Mouse (Mus musculus) heart, embryonic 15.5 days (tissue): ENCODE data around the gene Nup62. TPM values are rescaled to one million over a fixed set of nuclear protein-coding genes. Genes with fewer than 3 reads are reported as not detected.
"Not testable (repeated sequence)": the region's sequence is repeated elsewhere in the genome, so short reads cannot be mapped to it uniquely, and the experiment has no call there.

Experiments
- ATAC-seq: fragments of 200-750 bp; cut with Nextera tagmentation; replicated peaks from 2 replicates; pipeline ENCODE4 v1.8.0; 2017; ENCODE audit warnings: low read depth, moderate TSS enrichment; ENCODE audit not compliant: insufficient number of reproducible peaks, insufficient read depth, low FRiP score
- H3K27ac ChIP-seq: fragments of 300-500 bp; sonication (generic); 2 replicates; pipeline ENCODE4 v1.5.1; 2015; ENCODE audit warnings: mild to moderate bottlenecking, inconsistent platforms
- H3K27me3 ChIP-seq: fragments of 300-500 bp; sonication (generic); 2 replicates; pipeline ENCODE4 v1.6.1; 2015; ENCODE audit warnings: inconsistent platforms
- H3K36me3 ChIP-seq: fragments of 300-500 bp; sonication (generic); 2 replicates; pipeline ENCODE4 v1.6.1; 2015; ENCODE audit warnings: mild to moderate bottlenecking, inconsistent platforms
- H3K4me1 ChIP-seq: fragments of 300-500 bp; sonication (generic); replicated peaks from 2 replicates; pipeline ENCODE4 v1.6.1; 2015; ENCODE audit warnings: inconsistent platforms
- H3K4me2 ChIP-seq: fragments of 300-500 bp; sonication (generic); 2 replicates; pipeline ENCODE4 v1.6.1; 2015; ENCODE audit warnings: inconsistent platforms, mild to moderate bottlenecking, moderate library complexity
- H3K4me3 ChIP-seq: fragments of 300-500 bp; sonication (generic); 2 replicates; pipeline ENCODE4 v1.5.1; 2015; ENCODE audit warnings: mild to moderate bottlenecking, inconsistent platforms
- H3K9ac ChIP-seq: fragments of 300-500 bp; sonication (generic); 2 replicates; pipeline ENCODE4 v1.6.1; 2015; ENCODE audit warnings: mild to moderate bottlenecking, inconsistent platforms
- H3K9me3 ChIP-seq: fragments of 300-500 bp; sonication (generic); replicated peaks from 2 replicates; pipeline ENCODE4 v1.6.1; 2016; ENCODE audit warnings: inconsistent platforms
- WGBS: fragments of 180-500 bp; shearing (Covaris S2); methylation state at CpG from one replicate; pipeline ENCODE4 v1.1.7; 2015; ENCODE audit warnings: mixed read lengths; 5-methylcytosine and 5-hydroxymethylcytosine counted together
- microRNA counts: library from miRNA; unstranded; fragments of <30 nt; microRNA quantifications from one replicate; lab custom pipeline; 2016
- microRNA-seq: library from miRNA; unstranded; fragments of <30 nt; microRNA quantifications from one replicate; pipeline ENCODE4, GENCODE M21; 2016
- polyA plus RNA-seq: library from polyadenylated mRNA; unstranded; fragments of >200 nt; fragmentation: Nextera tagmentation; extraction: Ambion mirVana; gene quantifications from 2 replicates; pipeline ENCODE4 v1.2.1, GENCODE M21; 2015

The Nup62 gene
- polyA plus RNA-seq, 1 experiment from 2014 or later = 57.2 TPM

DNA sequence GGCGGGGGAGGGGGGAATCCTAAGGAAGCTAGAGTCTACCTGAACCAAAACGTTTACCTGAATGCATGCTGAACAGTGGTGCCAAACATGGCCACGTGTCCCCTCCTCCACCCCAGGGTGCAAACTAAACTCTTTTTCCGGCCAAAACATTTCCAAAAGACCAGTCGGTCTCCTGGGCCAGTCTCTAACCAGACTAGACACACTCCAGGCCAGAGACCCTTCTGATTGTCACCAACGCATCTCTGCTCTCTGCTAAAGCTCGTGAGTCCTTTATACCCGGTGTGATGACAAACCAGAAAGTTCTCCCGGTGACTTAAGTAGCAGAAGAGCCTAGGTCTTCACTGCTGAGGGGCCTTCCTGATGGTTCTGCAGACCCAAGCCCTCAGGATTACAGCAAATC, 51.9 kb downstream of the Nup62 start:
- Histone ChIP-seq H3K4me1 (peaks cover 72% of the 10 kb centered on the region), H3K27me3 (no peaks in the 10 kb centered on the region), H3K9ac (peak overlapping the region; percentile 100), H3K36me3 (peaks cover 24% of the 10 kb centered on the region), H3K9me3 (no peaks in the 10 kb centered on the region), H3K4me3 (peak overlapping the region; percentile 97), H3K4me2 (peak overlapping the region; percentile 87), H3K27ac (peak overlapping the region; percentile 100)
- ATAC-seq = no peak
- WGBS = 35% methylated on average over 9 of the region's 9 CpGs

DNA sequence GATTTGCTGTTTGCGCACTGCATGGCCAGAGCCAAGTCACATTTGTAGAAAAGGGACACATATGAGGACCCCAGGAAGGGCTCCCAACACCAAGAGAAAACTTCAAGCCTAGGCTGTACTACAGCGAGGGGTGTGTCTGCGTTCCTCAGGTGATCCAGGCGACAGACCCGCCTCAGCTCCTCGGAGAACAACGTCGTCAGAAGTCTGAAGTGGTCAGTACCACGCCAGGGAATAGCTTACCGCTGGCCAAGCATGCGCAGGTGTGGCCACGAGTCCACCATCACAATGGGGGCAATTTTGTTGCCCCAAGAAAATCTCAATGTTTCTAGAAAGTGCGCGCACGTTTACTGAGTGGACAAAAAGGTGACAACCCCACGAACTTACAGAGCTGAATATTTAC, 52.6 kb downstream of the Nup62 start:
- Histone ChIP-seq H3K4me2 (peak overlapping the region; percentile 87), H3K27ac (peak overlapping the region; percentile 100), H3K9me3 (no peaks in the 10 kb centered on the region), H3K36me3 (peaks cover 18% of the 10 kb centered on the region), H3K4me1 (peaks cover 76% of the 10 kb centered on the region), H3K27me3 (no peaks in the 10 kb centered on the region), H3K4me3 (peak overlapping the region; percentile 97), H3K9ac (peak overlapping the region; percentile 100)
- no peak for ATAC-seq
- 8% methylated on average over 16 of the region's 16 CpGs for WGBS

DNA sequence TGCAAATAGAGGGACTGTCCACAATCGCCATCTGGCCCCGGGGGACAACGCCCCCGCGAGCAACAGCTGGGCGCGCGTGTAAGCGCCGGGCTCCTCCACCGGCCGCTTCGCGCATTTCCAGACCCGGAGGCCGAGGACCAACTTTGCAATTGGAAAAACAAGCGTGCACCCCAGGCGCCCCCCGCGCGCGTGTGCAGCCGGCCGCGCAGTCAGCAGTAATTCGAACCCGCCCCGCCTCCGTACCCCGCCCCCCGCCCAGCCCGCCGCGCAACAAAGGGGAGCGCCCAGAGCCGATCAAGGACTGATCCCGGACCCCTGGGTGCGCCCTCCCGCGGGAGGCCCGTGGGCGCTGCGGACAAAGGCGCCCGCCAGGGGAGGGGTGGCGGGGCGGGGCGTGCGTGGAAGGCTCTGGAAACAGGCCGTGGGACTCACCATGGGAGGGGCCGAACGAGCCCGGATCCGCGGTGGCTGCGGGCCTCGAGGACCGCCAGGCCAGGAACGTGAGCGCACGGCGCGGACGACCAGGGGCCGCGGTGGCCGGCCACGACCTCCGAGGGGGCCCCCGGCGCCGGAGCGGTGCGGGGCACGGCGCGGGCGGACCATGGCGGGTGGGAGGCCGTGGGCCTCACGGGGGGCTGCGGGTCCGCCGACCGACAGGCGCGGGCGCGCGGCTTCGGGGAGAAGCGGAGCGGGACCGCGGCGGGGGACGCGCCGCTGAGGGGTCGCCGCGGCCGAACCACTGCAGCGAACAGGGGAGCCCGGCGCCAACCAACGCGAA, 53.2 kb downstream of the Nup62 start:
- peak overlapping the region; percentile 100 for H3K9ac ChIP-seq
- H3K4me2 ChIP-seq = peak overlapping the region; percentile 87
- H3K4me3 ChIP-seq = peak overlapping the region; percentile 97
- peaks cover 11% of the 10 kb centered on the region for H3K36me3 ChIP-seq
- under 1% methylated on average over 97 of the region's 108 CpGs for WGBS
- peak; percentile 61 for ATAC-seq
- no peaks in the 10 kb centered on the region for H3K9me3 ChIP-seq
- H3K4me1 ChIP-seq = peaks cover 71% of the 10 kb centered on the region
- H3K27me3 ChIP-seq = no peaks in the 10 kb centered on the region
- H3K27ac ChIP-seq = peak overlapping the region; percentile 100

DNA sequence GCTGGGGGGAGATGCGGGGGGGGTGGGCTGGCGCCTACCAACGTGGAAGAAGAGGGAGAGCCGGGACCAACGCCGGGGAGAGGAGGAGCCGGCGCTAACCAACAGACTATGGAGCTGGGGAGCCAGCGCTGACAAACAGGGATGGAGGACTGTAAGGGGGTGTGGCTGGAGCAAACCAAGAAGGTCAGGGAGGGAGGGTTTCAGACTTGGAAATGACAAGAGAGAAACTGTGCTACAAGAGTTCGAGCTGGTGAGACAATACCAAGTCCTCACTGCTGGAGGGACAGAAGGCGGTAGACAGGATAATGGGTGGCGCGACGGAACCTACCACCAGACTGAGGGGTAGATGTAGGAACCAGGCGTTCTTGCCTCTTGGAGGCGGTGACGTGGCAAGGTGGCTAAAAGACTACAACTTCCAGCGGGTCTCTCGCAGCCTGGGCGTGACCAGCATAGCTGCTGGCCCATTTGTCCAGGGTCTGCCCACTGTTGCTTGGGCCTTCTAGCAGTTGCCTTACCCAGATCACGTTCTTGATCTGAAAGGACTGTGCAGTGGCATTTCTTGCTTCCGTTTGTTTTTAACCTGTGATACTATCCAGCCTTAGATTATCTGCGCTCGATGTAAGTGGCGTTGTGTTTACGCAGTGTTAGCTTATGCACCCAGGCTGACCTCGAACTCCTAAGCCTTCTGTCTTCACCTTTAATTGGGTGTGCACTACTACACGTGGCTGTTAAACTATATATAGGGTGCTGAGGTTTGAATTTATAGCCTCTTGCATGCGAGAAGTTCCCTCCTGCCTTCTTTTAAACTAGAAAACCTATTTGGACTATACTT, 54.0 kb downstream of the Nup62 start, which contains the start of gene Ptov1:
Gene Ptov1, minus strand, starts transcription at position 92 of the 832 bp plus-strand sequence.
- WGBS = 4% methylated on average over 29 of the region's 29 CpGs

DNA sequence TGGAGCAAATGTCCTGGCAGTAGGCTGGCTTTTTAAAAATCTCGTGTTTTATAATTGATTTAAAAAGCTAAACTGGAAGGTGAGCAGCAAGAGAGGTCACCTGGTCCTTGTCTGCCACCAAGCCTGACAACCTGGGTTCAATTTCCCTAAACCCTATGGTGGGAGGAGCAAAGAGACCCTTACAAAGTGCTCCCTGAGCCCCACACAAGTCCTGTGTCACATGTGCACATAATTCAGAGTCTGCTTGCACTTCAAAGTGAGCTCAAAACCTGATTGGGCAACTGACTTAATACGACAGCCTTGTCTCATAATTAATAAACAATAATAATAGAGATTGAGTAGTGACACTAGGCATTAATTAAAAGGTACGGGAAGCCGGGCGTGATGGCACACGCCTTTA, 54.7 kb downstream of the Nup62 start:
- Histone ChIP-seq H3K4me1 (peaks cover 56% of the 10 kb centered on the region), H3K27me3 (no peaks in the 10 kb centered on the region), H3K4me2 (peak overlapping the region; percentile 87), H3K9ac (peak overlapping the region; percentile 100; the same call in 1 of the 2 replicates), H3K27ac (peak overlapping the region; percentile 100), H3K36me3 (no peaks in the 10 kb centered on the region), H3K4me3 (peak overlapping the region; percentile 97), H3K9me3 (no peaks in the 10 kb centered on the region)
- ATAC-seq = no peak
- whole genome bisulfite sequencing = 83% methylated on average over 6 of the region's 6 CpGs

More for the DNA sequence above, 54.0 kb downstream of the Nup62 start, which contains the start of gene Ptov1:
- ATAC-seq = peak; percentile 91
- Histone ChIP-seq H3K9me3 (no peaks in the 10 kb centered on the region), H3K9ac (peak within 1 kb of the TSS; percentile 100), H3K27me3 (no peaks in the 10 kb centered on the region), H3K27ac (peak within 1 kb of the TSS; percentile 100), H3K4me3 (peak within 1 kb of the TSS; percentile 97), H3K36me3 (peaks cover 3% of the 10 kb centered on the region; the same call in 1 of the 2 replicates), H3K4me2 (peak within 1 kb of the TSS; percentile 87), H3K4me1 (peaks cover 63% of the 10 kb centered on the region)

DNA sequence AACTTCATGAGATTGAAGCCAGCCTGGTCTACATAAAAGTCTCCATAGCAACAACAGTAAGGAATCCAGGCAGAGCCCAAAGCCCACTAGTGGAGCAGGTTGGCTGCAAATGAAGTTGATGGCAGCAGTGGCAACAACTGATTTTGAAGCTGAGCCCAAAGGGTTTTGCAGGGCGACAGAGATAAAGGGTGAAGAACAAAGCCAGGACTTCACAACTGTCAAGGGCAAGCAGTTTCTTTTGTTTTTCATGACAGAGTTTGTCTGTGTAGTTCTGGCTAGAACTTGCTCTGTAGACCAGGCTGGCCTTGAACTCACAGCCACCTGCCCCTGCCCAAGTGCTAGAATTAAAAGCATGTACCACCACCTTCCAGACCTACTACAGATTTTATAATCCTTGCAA, 55.3 kb downstream of the Nup62 start:
- H3K4me2 ChIP-seq = no peak overlapping the region
- H3K9me3 ChIP-seq = no peaks in the 10 kb centered on the region
- no peak for ATAC-seq
- no peak overlapping the region for H3K4me3 ChIP-seq
- no peak overlapping the region for H3K9ac ChIP-seq
- H3K27me3 ChIP-seq = no peaks in the 10 kb centered on the region
- no peak overlapping the region for H3K27ac ChIP-seq
- WGBS = 67% methylated on average over 1 of the region's 1 CpGs
- 0 out of 2 replicates have a peak, but pooled peaks cover under 1% of the 10 kb centered on the region for H3K36me3 ChIP-seq
- peaks cover 51% of the 10 kb centered on the region for H3K4me1 ChIP-seq

DNA sequence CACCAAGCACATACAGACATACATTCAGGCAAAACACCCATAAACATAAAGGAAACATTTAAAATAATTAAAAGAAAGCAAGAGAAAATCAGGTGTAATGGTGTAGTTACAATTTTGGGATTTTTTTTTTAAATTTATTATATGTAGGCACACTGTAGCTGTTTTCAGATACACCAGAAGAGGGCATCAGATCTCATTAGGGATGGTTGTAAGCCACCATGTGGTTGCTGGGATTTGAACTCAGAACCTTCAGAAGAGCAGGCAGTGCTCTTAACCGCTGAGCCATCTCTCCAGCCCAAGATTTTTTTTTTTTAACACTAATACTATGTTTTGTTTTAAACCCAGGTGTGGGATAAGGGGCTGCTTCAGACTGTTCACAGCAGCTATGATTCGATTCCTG, 55.9 kb downstream of the Nup62 start:
- not testable (repeated sequence) for H3K36me3 ChIP-seq, H3K4me2 ChIP-seq, ATAC-seq, H3K9ac ChIP-seq, H3K27ac ChIP-seq, H3K27me3 ChIP-seq, H3K4me3 ChIP-seq, H3K9me3 ChIP-seq
- 85% methylated on average over 2 of the region's 2 CpGs for WGBS
- H3K4me1 ChIP-seq = peaks cover 45% of the 10 kb centered on the region

DNA sequence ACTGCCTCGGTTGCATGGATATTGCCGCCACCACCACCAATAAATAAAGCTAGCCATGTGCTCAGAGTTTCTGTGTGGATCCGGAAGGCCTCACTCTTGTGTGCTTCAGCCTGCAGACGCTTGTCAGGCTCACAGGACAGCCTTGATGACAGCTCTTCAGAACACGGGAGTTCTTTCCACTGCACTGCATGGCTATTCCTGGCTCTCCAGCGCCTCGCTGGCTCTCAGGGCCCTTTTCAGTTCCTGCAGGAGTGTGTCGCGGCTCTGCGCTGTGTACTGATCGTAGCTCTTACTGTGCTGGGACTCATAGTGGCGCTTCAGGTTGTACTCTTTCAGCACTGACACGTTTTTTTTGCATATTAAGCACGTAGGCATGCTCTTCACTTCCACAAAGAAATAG, 61.9 kb downstream of the Nup62 start:
- 45% methylated on average over 14 of the region's 14 CpGs for WGBS
- H3K9ac ChIP-seq = no peak overlapping the region
- peak overlapping the region; percentile 89 for H3K27ac ChIP-seq
- H3K36me3 ChIP-seq = peaks cover 58% of the 10 kb centered on the region
- H3K4me3 ChIP-seq = no peak overlapping the region
- H3K4me2 ChIP-seq = no peak overlapping the region
- ATAC-seq = peak; percentile 71
- H3K9me3 ChIP-seq = no peaks in the 10 kb centered on the region
- H3K4me1 ChIP-seq = peaks cover 33% of the 10 kb centered on the region
- no peaks in the 10 kb centered on the region for H3K27me3 ChIP-seq

MicroRNAs within 50 kb of the gene (microRNA counts, 519-probe panel; counts per million panel counts)
- microRNA mmu-miR-707 (lab: Ali Mortazavi, UCI) = not detected

Small RNA genes lying within 50 kb of the gene (microRNA-seq; reads per million reads assigned to microRNA genes)
- not detected for gene Mir707

Other genes starting within 250 kb of the Nup62 start
- gene Napsa, start 243.7 kb upstream of the Nup62 start, polyA plus RNA-seq = 1.7 and 5.7 TPM in 2 replicates
- 0.11 and 0.37 TPM in 2 replicates for gene Kcnc3, start 225.4 kb upstream of the Nup62 start, polyA plus RNA-seq
- gene Myh14, start 145.2 kb upstream of the Nup62 start, polyA plus RNA-seq = 1.7 and 6.3 TPM in 2 replicates
- gene Izumo2, start 107.3 kb upstream of the Nup62 start, polyA plus RNA-seq = not detected in 2 replicates
- 32.7 and 34.0 TPM in 2 replicates for gene Vrk3, start 67.7 kb upstream of the Nup62 start, polyA plus RNA-seq
- 0.47 and 0.58 TPM in 2 replicates for gene Zfp473, start 65.0 kb upstream of the Nup62 start, polyA plus RNA-seq
- 1.1 and 3.2 TPM in 2 replicates for gene Il4i1, start 299 bp downstream of the Nup62 start, polyA plus RNA-seq
- gene Atf5, start 570 bp downstream of the Nup62 start, polyA plus RNA-seq = 2.5 TPM in 2 replicates
- 91.7 and 97.8 TPM in 2 replicates for gene Akt1s1, start 32.9 kb downstream of the Nup62 start, polyA plus RNA-seq
- gene Tbc1d17, start 33.0 kb downstream of the Nup62 start, polyA plus RNA-seq = 53.2 and 63.4 TPM in 2 replicates
- gene Pnkp, start 41.1 kb downstream of the Nup62 start, polyA plus RNA-seq = 22.4 and 28.7 TPM in 2 replicates
- gene Ptov1, start 53.7 kb downstream of the Nup62 start, polyA plus RNA-seq = 206 and 273 TPM in 2 replicates
- 72.9 and 93.9 TPM in 2 replicates for gene Med25, start 76.6 kb downstream of the Nup62 start, polyA plus RNA-seq
- gene Fuz, start 80.0 kb downstream of the Nup62 start, polyA plus RNA-seq = 11.9 and 16.3 TPM in 2 replicates
- gene Ap2a1, start 113.4 kb downstream of the Nup62 start, polyA plus RNA-seq = 51.9 and 57.4 TPM in 2 replicates
- gene Tsks, start 127.1 kb downstream of the Nup62 start, polyA plus RNA-seq = 0.13 and 0.27 TPM in 2 replicates
- gene Cpt1c, start 158.8 kb downstream of the Nup62 start, polyA plus RNA-seq = 9.0 and 12.2 TPM in 2 replicates
- 315 and 356 TPM in 2 replicates for gene Prmt1, start 170.5 kb downstream of the Nup62 start, polyA plus RNA-seq
- gene Irf3, start 181.6 kb downstream of the Nup62 start, polyA plus RNA-seq = 61.6 and 76.7 TPM in 2 replicates
- gene Bcl2l12, start 182.6 kb downstream of the Nup62 start, polyA plus RNA-seq = 34.5 and 35.4 TPM in 2 replicates
- 25.1 and 32.5 TPM in 2 replicates for gene Scaf1, start 200.3 kb downstream of the Nup62 start, polyA plus RNA-seq
- gene Rras, start 201.9 kb downstream of the Nup62 start, polyA plus RNA-seq = 76.4 and 80.8 TPM in 2 replicates
- gene Prr12, start 236.8 kb downstream of the Nup62 start, polyA plus RNA-seq = 5.0 and 7.6 TPM in 2 replicates
- gene Nosip, start 246.3 kb downstream of the Nup62 start, polyA plus RNA-seq = 42.4 and 54.8 TPM in 2 replicates
- 12.9 and 15.9 TPM in 2 replicates for gene Prrg2, start 246.6 kb downstream of the Nup62 start, polyA plus RNA-seq